Mouse (Mus musculus) hindbrain, embryonic 13.5 days (tissue): Measurements from ENCODE around the gene Dhtkd1. TPM values are rescaled to one million over a fixed set of nuclear protein-coding genes. Genes with fewer than 3 reads are reported as not detected.

ENCODE experiments used
- ATAC-seq: fragments of 200-750 bp; cut with Nextera tagmentation; 2 replicates; pipeline ENCODE4 v1.8.0; 2017; ENCODE audit warnings: moderate TSS enrichment; ENCODE audit not compliant: low FRiP score
- H3K27ac ChIP-seq: fragments of 300-500 bp; sonication (generic); 2 replicates; pipeline ENCODE4 v1.5.1; 2015; ENCODE audit warnings: inconsistent platforms, mild to moderate bottlenecking, moderate library complexity
- H3K27me3 ChIP-seq: fragments of 300-500 bp; sonication (generic); 2 replicates; pipeline ENCODE4 v1.6.1; 2015; ENCODE audit warnings: mild to moderate bottlenecking, inconsistent platforms
- H3K36me3 ChIP-seq: fragments of 300-500 bp; sonication (generic); 2 replicates; pipeline ENCODE4 v1.6.1; 2015; ENCODE audit warnings: mild to moderate bottlenecking, inconsistent platforms
- H3K4me1 ChIP-seq: fragments of 300-500 bp; sonication (generic); replicated peaks from 2 replicates; pipeline ENCODE4 v1.6.1; 2015; ENCODE audit warnings: inconsistent platforms
- H3K4me2 ChIP-seq: fragments of 300-500 bp; sonication (generic); 2 replicates; pipeline ENCODE4 v1.6.1; 2015; ENCODE audit warnings: inconsistent platforms, mild to moderate bottlenecking, moderate library complexity
- H3K4me3 ChIP-seq: fragments of 300-500 bp; sonication (generic); 2 replicates; pipeline ENCODE4 v1.5.1; 2015; ENCODE audit warnings: mild to moderate bottlenecking, inconsistent platforms
- H3K9ac ChIP-seq: fragments of 300-500 bp; sonication (generic); 2 replicates; pipeline ENCODE4 v1.6.1; 2015; ENCODE audit warnings: mild to moderate bottlenecking, inconsistent platforms
- H3K9me3 ChIP-seq: fragments of 300-500 bp; sonication (generic); 2 replicates; pipeline ENCODE4 v1.6.1; 2016; ENCODE audit warnings: inconsistent platforms
- WGBS: fragments of 180-500 bp; shearing (Covaris S2); methylation state at CpG from one replicate; pipeline ENCODE4 v1.1.7; 2015; 5-methylcytosine and 5-hydroxymethylcytosine counted together
- polyA plus RNA-seq: library from polyadenylated mRNA; unstranded; fragments of >200 nt; fragmentation: Nextera tagmentation; extraction: Ambion mirVana; gene quantifications from 2 replicates; pipeline ENCODE4 v1.2.1, GENCODE M21; 2015

Dhtkd1 gene
- polyA plus RNA-seq, 1 experiment from 2014 or later = 7.4 TPM

GRCm38 (mm10) chr2:5927481-5927880 lies 15.1 kb downstream of the Dhtkd1 start:
- 96% methylated on average over 5 of the region's 5 CpGs for WGBS
- Histone ChIP-seq H3K4me3 (no peak overlapping the region), H3K36me3 (peaks cover 62% of the 10 kb centered on the region), H3K4me1 (no peaks in the 10 kb centered on the region), H3K4me2 (no peak overlapping the region), H3K9me3 (no peaks in the 10 kb centered on the region), H3K9ac (no peak overlapping the region), H3K27me3 (no peaks in the 10 kb centered on the region), H3K27ac (no peak overlapping the region)
- no peak for ATAC-seq

- WGBS = 88% methylated on average over 9 of the region's 9 CpGs
- no peak overlapping the region for H3K4me2 ChIP-seq
- H3K4me3 ChIP-seq = no peak overlapping the region
- H3K4me1 ChIP-seq = no peaks in the 10 kb centered on the region
- ATAC-seq = no peak
- H3K9ac ChIP-seq = no peak overlapping the region
- H3K9me3 ChIP-seq = no peaks in the 10 kb centered on the region
- H3K36me3 ChIP-seq = peaks cover 59% of the 10 kb centered on the region
- H3K27me3 ChIP-seq = no peaks in the 10 kb centered on the region
- H3K27ac ChIP-seq = no peak overlapping the region
These were observed 18.8 kb downstream of the Dhtkd1 start for GRCm38 (mm10) chr2:5923786-5924185.

- no peaks in the 10 kb centered on the region for H3K4me1 ChIP-seq
- H3K9me3 ChIP-seq = no peaks in the 10 kb centered on the region
- H3K27me3 ChIP-seq = no peaks in the 10 kb centered on the region
- no peak overlapping the region for H3K4me3 ChIP-seq
- no peak overlapping the region for H3K4me2 ChIP-seq
- WGBS = 93% methylated on average over 6 of the region's 6 CpGs
- peaks cover 58% of the 10 kb centered on the region for H3K36me3 ChIP-seq
- H3K9ac ChIP-seq = no peak overlapping the region
- ATAC-seq = no peak
- no peak overlapping the region for H3K27ac ChIP-seq
These were observed 19.8 kb downstream of the Dhtkd1 start for GRCm38 (mm10) chr2:5922823-5923222.

- H3K4me3 ChIP-seq = no peak overlapping the region
- peaks cover 10% of the 10 kb centered on the region; the same call in 1 of the 2 replicates for H3K4me1 ChIP-seq
- H3K9me3 ChIP-seq = no peaks in the 10 kb centered on the region
- WGBS = 53% methylated on average over 16 of the region's 16 CpGs
- H3K4me2 ChIP-seq = no peak overlapping the region
- peaks cover 33% of the 10 kb centered on the region for H3K36me3 ChIP-seq
- no peaks in the 10 kb centered on the region for H3K27me3 ChIP-seq
- peak overlapping the region; percentile 44; the same call in 1 of the 2 replicates for H3K27ac ChIP-seq
- H3K9ac ChIP-seq = no peak overlapping the region
- peak; percentile 61; the same call in 1 of the 2 replicates for ATAC-seq
These were observed 31.2 kb downstream of the Dhtkd1 start for GRCm38 (mm10) chr2:5911282-5911965.

- Histone ChIP-seq H3K9ac (no peak overlapping the region), H3K27ac (no peak overlapping the region), H3K4me1 (peaks cover 6% of the 10 kb centered on the region; the same call in 1 of the 2 replicates), H3K36me3 (peaks cover 32% of the 10 kb centered on the region), H3K4me3 (no peak overlapping the region), H3K4me2 (no peak overlapping the region), H3K9me3 (no peaks in the 10 kb centered on the region), H3K27me3 (no peaks in the 10 kb centered on the region)
- WGBS = 53% methylated on average over 3 of the region's 3 CpGs
- no peak for ATAC-seq
These were observed 36.0 kb downstream of the Dhtkd1 start for GRCm38 (mm10) chr2:5906625-5907024.

GRCm38 (mm10) chr2:5906092-5906491 lies 36.5 kb downstream of the Dhtkd1 start:
- no peak for ATAC-seq
- Histone ChIP-seq H3K4me3 (no peak overlapping the region), H3K27me3 (no peaks in the 10 kb centered on the region), H3K9me3 (no peaks in the 10 kb centered on the region), H3K9ac (no peak overlapping the region), H3K4me2 (no peak overlapping the region), H3K36me3 (peaks cover 28% of the 10 kb centered on the region), H3K4me1 (0 out of 2 replicates have a peak, but pooled peaks cover 3% of the 10 kb centered on the region), H3K27ac (no peak overlapping the region)
- WGBS = 46% methylated on average over 5 of the region's 5 CpGs

GRCm38 (mm10) chr2:5900145-5900544 lies 42.4 kb downstream of the Dhtkd1 start:
- no peak overlapping the region for H3K4me2 ChIP-seq
- no peaks in the 10 kb centered on the region for H3K4me1 ChIP-seq
- no peak for ATAC-seq
- no peaks in the 10 kb centered on the region for H3K9me3 ChIP-seq
- no peak overlapping the region for H3K27ac ChIP-seq
- H3K9ac ChIP-seq = no peak overlapping the region
- WGBS = 58% methylated on average over 5 of the region's 5 CpGs
- H3K27me3 ChIP-seq = no peaks in the 10 kb centered on the region
- H3K4me3 ChIP-seq = no peak overlapping the region
- peaks cover 38% of the 10 kb centered on the region for H3K36me3 ChIP-seq

- Histone ChIP-seq H3K36me3 (peaks cover 37% of the 10 kb centered on the region), H3K27me3 (no peaks in the 10 kb centered on the region), H3K27ac (peak within 1 kb of the TSS; percentile 71), H3K9ac (peak within 1 kb of the TSS; percentile 90), H3K4me2 (peak within 1 kb of the TSS; percentile 63), H3K9me3 (no peaks in the 10 kb centered on the region), H3K4me1 (peaks cover 18% of the 10 kb centered on the region), H3K4me3 (peak within 1 kb of the TSS; percentile 74)
- peak; percentile 99 for ATAC-seq
- WGBS = under 1% methylated on average over 58 of the region's 62 CpGs
These were observed 47.6 kb downstream of the Dhtkd1 start, which contains the start of gene Sec61a2 for GRCm38 (mm10) chr2:5894843-5895570. Gene Sec61a2 (minus strand): TSS chr2:5895432.

GRCm38 (mm10) chr2:5894296-5894695 lies 48.3 kb downstream of the Dhtkd1 start:
- ATAC-seq = no peak
- Histone ChIP-seq H3K9me3 (no peaks in the 10 kb centered on the region), H3K4me1 (peaks cover 18% of the 10 kb centered on the region), H3K4me3 (peak overlapping the region; percentile 74), H3K27ac (peak overlapping the region; percentile 71; the same call in 1 of the 2 replicates), H3K9ac (peak overlapping the region; percentile 90), H3K27me3 (no peaks in the 10 kb centered on the region), H3K36me3 (peaks cover 32% of the 10 kb centered on the region), H3K4me2 (peak overlapping the region; percentile 63)
- WGBS = 44% methylated on average over 11 of the region's 11 CpGs

GRCm38 (mm10) chr2:5889412-5889811 lies 53.2 kb downstream of the Dhtkd1 start:
- Histone ChIP-seq H3K4me3 (no peak overlapping the region), H3K27me3 (no peaks in the 10 kb centered on the region), H3K4me2 (no peak overlapping the region), H3K9me3 (no peaks in the 10 kb centered on the region), H3K27ac (no peak overlapping the region), H3K4me1 (peaks cover 17% of the 10 kb centered on the region), H3K36me3 (peaks cover 48% of the 10 kb centered on the region), H3K9ac (no peak overlapping the region)
- WGBS = 74% methylated on average over 2 of the region's 2 CpGs
- no peak for ATAC-seq

- Histone ChIP-seq H3K27me3 (no peaks in the 10 kb centered on the region), H3K36me3 (peaks cover 51% of the 10 kb centered on the region), H3K4me3 (no peak overlapping the region), H3K27ac (no peak overlapping the region), H3K9ac (no peak overlapping the region), H3K4me2 (no peak overlapping the region), H3K9me3 (no peaks in the 10 kb centered on the region), H3K4me1 (peaks cover 13% of the 10 kb centered on the region)
- ATAC-seq = no peak
- 93% methylated on average over 5 of the region's 5 CpGs for WGBS
These were observed 53.7 kb downstream of the Dhtkd1 start for GRCm38 (mm10) chr2:5888865-5889264.

GRCm38 (mm10) chr2:5877446-5877845 lies 65.1 kb downstream of the Dhtkd1 start:
- H3K4me1 ChIP-seq = no peaks in the 10 kb centered on the region
- 81% methylated on average over 3 of the region's 3 CpGs for WGBS
- ATAC-seq = no peak
- peaks cover 78% of the 10 kb centered on the region for H3K36me3 ChIP-seq
- no peak overlapping the region for H3K4me2 ChIP-seq
- no peaks in the 10 kb centered on the region for H3K9me3 ChIP-seq
- H3K27me3 ChIP-seq = no peaks in the 10 kb centered on the region
- H3K9ac ChIP-seq = no peak overlapping the region
- H3K27ac ChIP-seq = no peak overlapping the region
- no peak overlapping the region for H3K4me3 ChIP-seq
